In genomic region chr19:7240291-7240690, GRCm38 (mm10) we compare ENCODE assay signal across 8 mouse cellular contexts. TPM values are rescaled to one million over a fixed set of nuclear protein-coding genes. Genes with fewer than 3 reads are reported as not detected.
DNase-seq lines count a peak whose midpoint lies in the region; ATAC-seq and TF ChIP-seq lines count a peak whose summit lies in the region.

No protein-coding gene starts in this region.

- H3K4me3 ChIP-seq in left cerebral cortex, adult 2 months, result peak overlapping the region; percentile 86
- peak overlapping the region; percentile 81 for H3K4me3 ChIP-seq in bone marrow macrophage, adult 2 months (ENCODE audit: insufficient read depth, low read length)
- peak overlapping the region; percentile 59 for H3K4me3 ChIP-seq in forebrain, embryonic 15.5 days
- peak overlapping the region; percentile 82 for H3K4me3 ChIP-seq in liver, embryonic 15.5 days (replicated peaks)

- no peak for TF ChIP-seq POLR2A in bone marrow macrophage, adult 2 months (IDR thresholded peaks at IDR 0.05; ENCODE audit: borderline replicate concordance, low read depth, low read length)

- no peaks in the 10 kb centered on the region for H3K27me3 ChIP-seq in forebrain, embryonic 15.5 days
- peaks cover 4% of the 10 kb centered on the region; the same call in 1 of the 2 replicates for H3K27me3 ChIP-seq in liver, embryonic 15.5 days

- WGBS in forebrain, embryonic 15.5 days, result 2% methylated on average over 13 of the region's 13 CpGs
- 2% methylated on average over 13 of the region's 13 CpGs for WGBS in liver, embryonic 15.5 days (ENCODE audit: insufficient replicate concordance)

- no peaks in the 10 kb centered on the region for H3K36me3 ChIP-seq in forebrain, embryonic 15.5 days
- peaks cover 28% of the 10 kb centered on the region for H3K36me3 ChIP-seq in liver, embryonic 15.5 days (replicated peaks)

- H3K9ac ChIP-seq in forebrain, embryonic 15.5 days (replicated peaks), result peak overlapping the region; percentile 75
- peak overlapping the region; percentile 89 for H3K9ac ChIP-seq in liver, embryonic 15.5 days

- peaks cover 8% of the 10 kb centered on the region; the same call in 1 of the 2 replicates for H3K4me1 ChIP-seq in bone marrow macrophage, adult 2 months (ENCODE audit: control insufficient read depth, insufficient read depth, low read length)
- peaks cover 22% of the 10 kb centered on the region for H3K4me1 ChIP-seq in forebrain, embryonic 15.5 days
- H3K4me1 ChIP-seq in liver, embryonic 15.5 days (replicated peaks), result peaks cover 35% of the 10 kb centered on the region

- H3K4me2 ChIP-seq in forebrain, embryonic 15.5 days (replicated peaks), result peak overlapping the region; percentile 94
- H3K4me2 ChIP-seq in liver, embryonic 15.5 days, result peak overlapping the region; percentile 92

- H3K9me3 ChIP-seq in forebrain, embryonic 15.5 days, result no peaks in the 10 kb centered on the region
- no peaks in the 10 kb centered on the region for H3K9me3 ChIP-seq in liver, embryonic 15.5 days (replicated peaks)

- no peak; the same call in none of the 2 replicates for ATAC-seq in forebrain, embryonic 15.5 days (replicated peaks)
- peak; percentile 6 for ATAC-seq in liver, embryonic 15.5 days (ENCODE audit: insufficient read depth)

- peak overlapping the region; percentile 93 for H3K27ac ChIP-seq in left cerebral cortex, adult 2 months
- H3K27ac ChIP-seq in bone marrow macrophage, adult 2 months (ENCODE audit: insufficient read depth, low read depth, low read length), result peak overlapping the region; percentile 77
- peak overlapping the region; percentile 77 for H3K27ac ChIP-seq in forebrain, embryonic 15.5 days (replicated peaks)
- H3K27ac ChIP-seq in liver, embryonic 15.5 days (replicated peaks), result peak overlapping the region; percentile 89

- no peak for TF ChIP-seq CTCF in left cerebral cortex, adult 2 months (IDR thresholded peaks at IDR 0.05)
- TF ChIP-seq CTCF in bone marrow macrophage, adult 2 months (IDR thresholded peaks at IDR 0.05; ENCODE audit: low read depth, low read length), result no peak

- no peak for DNase-seq in left cerebral cortex, adult 2 months (ENCODE audit: extremely low spot score in 1 of 2, low spot score in 2 of 2)
- no peak for DNase-seq in left cerebral cortex, postnatal 25 days (ENCODE audit: low spot score in 2 of 2)
- no peak for DNase-seq in left cerebral cortex, postnatal 36 days (ENCODE audit: low spot score in 2 of 2)
- no peak for DNase-seq in urinary bladder, postnatal 10 days (ENCODE audit: low spot score)
- DNase-seq in right cerebral cortex, adult 2 months (ENCODE audit: low spot score in 2 of 2), result no peak

- intact Hi-C loops in left cerebral cortex, adult 2 months (cut with DNase I), result loop anchor here (2.0 kb wide), 1 partner anchor 177 kb away; the partner anchor contains the start of gene 2700081O15Rik
- intact Hi-C loops in left cerebral cortex, postnatal 25 days (cut with DNase I), result loop anchor here (2.0 kb wide), 1 partner anchor 177 kb away; the partner anchor contains the start of gene 2700081O15Rik
- intact Hi-C loops in left cerebral cortex, postnatal 36 days (cut with DNase I), result loop anchor here (2.0 kb wide), 2 partner anchors 27 to 101 kb away; partner anchors contain the start of genes Mark2 and Rcor2

RNA-seq across cellular contexts. Expression of gene Naa40, which starts 0.7 kb away (rescaled TPM):
- total RNA-seq in left cerebral cortex, adult 2 months (2021), result 10 to 100 TPM; 35.7 to 37.4 TPM
- total RNA-seq in left cerebral cortex, postnatal 25 days (2021), result 10 to 100 TPM; 31.3 to 36.6 TPM
- polyA plus RNA-seq in bone marrow macrophage, adult 2 months (2012; ENCODE audit: insufficient read depth, insufficient read length, missing spikeins), result 26.0 and 27.4 TPM in 2 replicates
- 69.2 and 69.5 TPM in 2 replicates for polyA plus RNA-seq in forebrain, embryonic 15.5 days (2015; fragmentation: Nextera tagmentation; extraction: Ambion mirVana)
- 25.0 and 25.4 TPM in 2 replicates for polyA plus RNA-seq in liver, embryonic 15.5 days (2015; fragmentation: Nextera tagmentation; extraction: Ambion mirVana)
- 10 to 100 TPM; 26.5 to 42.4 TPM for total RNA-seq in left cerebral cortex, postnatal 36 days (2021)

RNA-seq across cellular contexts. Expression of gene Cox8a, which starts 22.9 kb away (rescaled TPM):
- total RNA-seq in left cerebral cortex, adult 2 months (2021), result 100 to 1,000 TPM; 934 to 941 TPM
- total RNA-seq in left cerebral cortex, postnatal 25 days (2021), result 1,000 to 10,000 TPM; 1,203 to 1,264 TPM
- 562 and 638 TPM in 2 replicates for polyA plus RNA-seq in bone marrow macrophage, adult 2 months (2012; ENCODE audit: insufficient read depth, insufficient read length, missing spikeins)
- polyA plus RNA-seq in forebrain, embryonic 15.5 days (2015; fragmentation: Nextera tagmentation; extraction: Ambion mirVana), result 656 and 676 TPM in 2 replicates
- 485 and 535 TPM in 2 replicates for polyA plus RNA-seq in liver, embryonic 15.5 days (2015; fragmentation: Nextera tagmentation; extraction: Ambion mirVana)
- total RNA-seq in left cerebral cortex, postnatal 36 days (2021), result 1,000 to 10,000 TPM in 1 of 2 experiments, 100 to 1,000 TPM in 1; 989 to 1,090 TPM

RNA-seq across cellular contexts. Expression of gene Rcor2, which starts 26.8 kb away (rescaled TPM):
- 10 to 100 TPM; 14.3 to 14.7 TPM for total RNA-seq in left cerebral cortex, adult 2 months (2021)
- 10 to 100 TPM; 13.8 to 15.3 TPM for total RNA-seq in left cerebral cortex, postnatal 25 days (2021)
- 0.53 and 1.5 TPM in 2 replicates for polyA plus RNA-seq in bone marrow macrophage, adult 2 months (2012; ENCODE audit: insufficient read depth, insufficient read length, missing spikeins)
- polyA plus RNA-seq in forebrain, embryonic 15.5 days (2015; fragmentation: Nextera tagmentation; extraction: Ambion mirVana), result 60.7 and 67.7 TPM in 2 replicates
- polyA plus RNA-seq in liver, embryonic 15.5 days (2015; fragmentation: Nextera tagmentation; extraction: Ambion mirVana), result 1.1 and 1.3 TPM in 2 replicates
- 10 to 100 TPM; 14.9 to 16.0 TPM for total RNA-seq in left cerebral cortex, postnatal 36 days (2021)

RNA-seq across cellular contexts. Expression of gene Otub1, which starts 34.2 kb away (rescaled TPM):
- 100 to 1,000 TPM; 257 to 267 TPM for total RNA-seq in left cerebral cortex, adult 2 months (2021)
- 100 to 1,000 TPM; 258 to 270 TPM for total RNA-seq in left cerebral cortex, postnatal 25 days (2021)
- 88.1 and 91.4 TPM in 2 replicates for polyA plus RNA-seq in bone marrow macrophage, adult 2 months (2012; ENCODE audit: insufficient read depth, insufficient read length, missing spikeins)
- 232 and 233 TPM in 2 replicates for polyA plus RNA-seq in forebrain, embryonic 15.5 days (2015; fragmentation: Nextera tagmentation; extraction: Ambion mirVana)
- polyA plus RNA-seq in liver, embryonic 15.5 days (2015; fragmentation: Nextera tagmentation; extraction: Ambion mirVana), result 53.7 and 58.4 TPM in 2 replicates
- 100 to 1,000 TPM; 253 to 285 TPM for total RNA-seq in left cerebral cortex, postnatal 36 days (2021)
